Mouse (Mus musculus) liver, embryonic 18 days (tissue): Measurements from ENCODE around the gene 2300009A05Rik. TPM values are rescaled to one million over a fixed set of nuclear protein-coding genes. Genes with fewer than 3 reads are reported as not detected.

ENCODE experiments used
- polyA plus RNA-seq: library from polyadenylated mRNA; depleted of rRNA; stranded (reverse); fragments of >200 nt; gene quantifications from 2 replicates; pipeline ENCODE4 v1.2.3, GENCODE M21; 2012; rRNA removed

Gene 2300009A05Rik
- polyA plus RNA-seq, result 14.9 and 18.2 TPM in 2 replicates

GRCm38 (mm10) chr9:63398611-63399462 is at the start of gene 2300009A05Rik:
2300009A05Rik (minus strand) TSS chr9:63399246.

DNA sequence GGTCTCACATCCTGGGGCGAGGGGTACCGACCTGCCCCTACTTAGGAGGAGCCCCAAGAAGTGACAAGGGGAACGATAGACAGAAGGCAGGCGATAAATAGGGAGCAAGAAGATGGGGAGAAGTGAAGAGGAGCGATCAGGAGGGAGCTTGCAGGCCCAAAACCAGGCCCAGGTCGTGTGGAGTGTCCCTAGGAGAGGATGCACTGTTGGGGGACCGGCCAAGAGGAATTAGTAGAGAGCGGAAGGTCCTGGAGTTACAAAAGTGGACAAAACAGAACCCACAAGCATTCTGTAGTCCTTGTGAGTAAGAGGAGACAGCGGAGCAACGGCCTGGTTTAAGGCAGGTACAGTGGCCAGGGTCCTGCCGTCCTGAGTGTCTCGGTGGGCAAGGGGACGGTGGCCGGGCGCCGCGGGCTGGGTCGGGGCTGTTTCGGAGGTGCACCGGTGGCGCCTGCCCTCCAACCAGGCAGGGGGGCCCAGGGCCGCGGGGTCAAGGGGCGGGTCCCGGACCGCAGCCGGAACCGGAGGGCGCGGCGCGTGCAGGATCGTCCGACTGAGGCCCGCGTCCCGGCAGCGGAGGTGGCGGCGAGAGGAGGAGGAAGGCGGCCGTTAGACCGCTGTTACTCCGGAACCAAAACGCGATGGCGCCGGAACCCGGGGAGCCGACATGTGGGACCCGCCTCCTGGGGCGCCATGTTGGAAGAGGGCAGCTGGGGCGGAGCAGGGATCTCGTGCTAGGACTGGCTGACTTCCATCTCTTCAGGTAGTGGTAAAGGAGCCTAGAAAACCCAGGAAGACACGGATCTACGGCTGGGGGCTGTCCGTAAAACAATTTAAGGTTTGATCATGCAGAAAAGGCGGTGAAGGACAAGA is 21.5 kb downstream of the 2300009A05Rik start, which contains the start of gene Map2k5:
Gene Map2k5 (minus strand): TSS at position 633 of the 873 bp plus-strand sequence.

Other genes with a start within 250 kb of the 2300009A05Rik start
- 6.6 and 6.9 TPM in 2 replicates for gene Map2k5, start 21.3 kb downstream of the 2300009A05Rik start, polyA plus RNA-seq
- 0.01 and 0.02 TPM in 2 replicates for gene Iqch, start 203.2 kb upstream of the 2300009A05Rik start, polyA plus RNA-seq
- 6.3 TPM in 2 replicates for gene Aagab, start 203.4 kb upstream of the 2300009A05Rik start, polyA plus RNA-seq